8 mouse cellular contexts compared by ENCODE assay signal in the genomic region with DNA sequence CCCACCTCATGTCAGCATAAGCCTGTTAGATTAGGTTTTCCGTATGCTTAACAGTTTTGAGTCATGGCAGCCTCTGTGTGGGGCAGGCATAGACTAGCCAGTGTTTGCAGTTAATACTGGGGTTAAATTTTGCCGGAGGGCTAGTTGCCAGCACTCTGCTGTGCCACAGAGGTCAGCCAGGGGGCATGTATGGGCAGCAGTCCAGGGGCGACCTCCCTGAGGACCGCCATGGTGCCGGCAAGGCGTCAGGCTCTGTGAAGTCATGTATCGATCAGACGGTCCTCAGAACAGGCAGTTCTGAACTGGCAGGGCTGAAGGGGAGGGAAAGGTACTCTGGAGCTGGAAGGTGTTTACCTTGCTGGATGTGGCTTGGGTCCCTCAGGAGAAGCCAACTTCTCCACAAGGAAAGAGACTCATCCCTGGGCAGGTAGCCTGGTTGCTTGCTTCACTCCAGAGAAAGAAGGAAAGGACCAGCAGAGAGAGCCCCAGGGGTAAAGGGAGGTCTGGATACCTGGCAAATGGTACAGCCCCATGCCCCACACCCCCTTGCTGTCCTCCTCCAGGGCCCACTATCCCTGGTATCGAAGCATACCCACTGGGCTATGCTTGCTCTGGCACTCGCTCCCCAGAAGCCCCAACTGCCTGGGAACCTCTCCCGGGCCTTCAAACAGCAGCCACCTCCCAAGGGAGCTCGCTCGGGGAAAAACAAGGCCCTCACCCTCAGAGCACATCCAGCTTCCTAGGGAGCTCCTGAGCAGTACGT.
A peak's percentile ranks its signal among the peaks of the same experiment; 100 is the strongest.
DNase-seq lines count a peak whose midpoint lies in the region; ATAC-seq lines count a peak whose summit lies in the region.

No protein-coding gene starts in this region.

- peak; percentile 37 for DNase-seq in adrenal gland, postnatal 14 days
- DNase-seq in adrenal gland, postnatal 4 days (ENCODE audit: low spot score in 2 of 2): no peak
- DNase-seq in testis, postnatal 10 days (ENCODE audit: low spot score): peak; percentile 58
- DNase-seq in testis, postnatal 14 days (ENCODE audit: low spot score): no peak
- DNase-seq in limb, embryonic 11.5 days (ENCODE audit: low spot score): no peak
- no peak for DNase-seq in thymus, postnatal 4 days
- no peak for DNase-seq in urinary bladder, postnatal 4 days (ENCODE audit: low spot score in 2 of 2)
- DNase-seq in Muller cell, postnatal 12 days (ENCODE audit: inconsistent ontology term): no peak

- peaks cover 53% of the 10 kb centered on the region for H3K4me1 ChIP-seq in limb, embryonic 11.5 days (ENCODE audit: control insufficient read depth, insufficient read depth, low read length)

- no peaks in the 10 kb centered on the region for H3K27me3 ChIP-seq in limb, embryonic 11.5 days (ENCODE audit: control insufficient read depth, insufficient read depth, low read length)

- H3K27ac ChIP-seq in limb, embryonic 11.5 days (replicated peaks; ENCODE audit: low read depth, low read length): peak overlapping the region; percentile 15; the same call in 1 of the 2 replicates

- no peaks in the 10 kb centered on the region for H3K36me3 ChIP-seq in limb, embryonic 11.5 days (ENCODE audit: control insufficient read depth, insufficient read depth, low read length)

- H3K9me3 ChIP-seq in limb, embryonic 11.5 days (ENCODE audit: control insufficient read depth, low read length): no peaks in the 10 kb centered on the region

- no peak for ATAC-seq in limb, embryonic 11.5 days (ENCODE audit: insufficient number of reproducible peaks, low FRiP score, low TSS enrichment, low read depth)

- H3K9ac ChIP-seq in limb, embryonic 11.5 days (ENCODE audit: low read length): no peak overlapping the region

- H3K4me2 ChIP-seq in limb, embryonic 11.5 days (ENCODE audit: low read depth, severe bottlenecking): no peak overlapping the region

- WGBS in limb, embryonic 11.5 days: 55% methylated on average over 14 of the region's 14 CpGs

- no peak overlapping the region for H3K4me3 ChIP-seq in limb, embryonic 11.5 days (ENCODE audit: low read depth, low read length)

Comparison
In these comparisons a context has a peak if more than half of its experiments do, and no peak if none do; other contexts are left out.
1. DNase-seq: peak in adrenal gland, postnatal 14 days (single experiment) and testis, postnatal 10 days (single experiment); none in adrenal gland, postnatal 4 days (0 of 2), testis, postnatal 14 days (single experiment), limb, embryonic 11.5 days (single experiment), thymus, postnatal 4 days (single experiment), urinary bladder, postnatal 4 days (0 of 2) and Muller cell, postnatal 12 days (single experiment).